Mouse (Mus musculus) embryonic facial prominence, embryonic 12.5 days (tissue): ENCODE data around the gene Cep112. TPM values are rescaled to one million over a fixed set of nuclear protein-coding genes. Genes with fewer than 3 reads are reported as not detected.

Experiments used
- ATAC-seq: fragments of 200-750 bp; cut with Nextera tagmentation; 2 replicates; pipeline ENCODE4 v1.8.0; 2017; ENCODE audit not compliant: insufficient number of reproducible peaks, insufficient read depth, low FRiP score, low TSS enrichment
- H3K27ac ChIP-seq: fragments of 300-500 bp; sonication (generic); 2 replicates; pipeline ENCODE4 v1.5.1; 2016; ENCODE audit warnings: mild to moderate bottlenecking
- H3K27me3 ChIP-seq: fragments of 300-500 bp; sonication (generic); 2 replicates; pipeline ENCODE4 v1.6.1; 2016; ENCODE audit warnings: mild to moderate bottlenecking, moderate library complexity
- H3K36me3 ChIP-seq: fragments of 300-500 bp; sonication (generic); 2 replicates; pipeline ENCODE4 v1.6.1; 2016; ENCODE audit warnings: mild to moderate bottlenecking
- H3K4me1 ChIP-seq: fragments of 300-500 bp; sonication (generic); 2 replicates; pipeline ENCODE4 v1.6.1; 2016
- H3K4me2 ChIP-seq: fragments of 300-500 bp; sonication (generic); replicated peaks from 2 replicates; pipeline ENCODE4 v1.6.1; 2016; ENCODE audit warnings: mild to moderate bottlenecking, moderate library complexity
- H3K4me3 ChIP-seq: fragments of 300-500 bp; sonication (generic); 2 replicates; pipeline ENCODE4 v1.5.1; 2016; ENCODE audit warnings: mild to moderate bottlenecking
- H3K9ac ChIP-seq: fragments of 300-500 bp; sonication (generic); 2 replicates; pipeline ENCODE4 v1.6.1; 2016; ENCODE audit warnings: mild to moderate bottlenecking, moderate library complexity
- H3K9me3 ChIP-seq: fragments of 300-500 bp; sonication (generic); 2 replicates; pipeline ENCODE4 v1.6.1; 2016; ENCODE audit warnings: mild to moderate bottlenecking, moderate library complexity
- WGBS: fragments of 180-500 bp; shearing (Covaris S2); methylation state at CpG from one replicate; pipeline ENCODE4 v1.1.7; 2016; 5-methylcytosine and 5-hydroxymethylcytosine counted together
- polyA plus RNA-seq: library from polyadenylated mRNA; unstranded; fragments of >200 nt; fragmentation: Nextera tagmentation; extraction: Ambion mirVana; gene quantifications from 2 replicates; pipeline ENCODE4 v1.2.1, GENCODE M21; 2016

The Cep112 gene
- polyA plus RNA-seq, 1 experiment from 2014 or later: 13.8 TPM

GRCm38 (mm10) chr11:108889121-108889520 lies 464.1 kb downstream of the Cep112 start:
- ATAC-seq: no peak
- no peak overlapping the region for H3K4me2 ChIP-seq
- H3K9ac ChIP-seq: no peak overlapping the region
- WGBS: 51% methylated on average over 11 of the region's 11 CpGs
- H3K27me3 ChIP-seq: no peaks in the 10 kb centered on the region
- no peaks in the 10 kb centered on the region for H3K9me3 ChIP-seq
- H3K27ac ChIP-seq: no peak overlapping the region; the same call in 1 of the 2 replicates
- peaks cover 39% of the 10 kb centered on the region for H3K4me1 ChIP-seq
- no peak overlapping the region for H3K4me3 ChIP-seq
- no peaks in the 10 kb centered on the region for H3K36me3 ChIP-seq

GRCm38 (mm10) chr11:108890544-108890943 lies 465.6 kb downstream of the Cep112 start:
- Histone ChIP-seq H3K4me3 (peak overlapping the region; percentile 27), H3K9me3 (no peaks in the 10 kb centered on the region), H3K9ac (no peak overlapping the region), H3K4me2 (peak overlapping the region; percentile 57), H3K4me1 (peaks cover 43% of the 10 kb centered on the region), H3K36me3 (no peaks in the 10 kb centered on the region), H3K27me3 (no peaks in the 10 kb centered on the region), H3K27ac (peak overlapping the region; percentile 92)
- ATAC-seq: no peak
- 7% methylated on average over 16 of the region's 16 CpGs for WGBS

- Histone ChIP-seq H3K9ac (peak overlapping the region; percentile 38), H3K27me3 (no peaks in the 10 kb centered on the region), H3K4me1 (peaks cover 43% of the 10 kb centered on the region), H3K4me2 (peak overlapping the region; percentile 57), H3K27ac (peak overlapping the region; percentile 92), H3K9me3 (no peaks in the 10 kb centered on the region), H3K36me3 (no peaks in the 10 kb centered on the region), H3K4me3 (peak overlapping the region; percentile 27)
- 2% methylated on average over 17 of the region's 17 CpGs for WGBS
- peak; percentile 68 for ATAC-seq
Measured at GRCm38 (mm10) chr11:108891111-108891870, 466.3 kb downstream of the Cep112 start.

GRCm38 (mm10) chr11:108891871-108892380 lies 466.9 kb downstream of the Cep112 start:
- 2% methylated on average over 21 of the region's 21 CpGs for WGBS
- Histone ChIP-seq H3K27me3 (no peaks in the 10 kb centered on the region), H3K27ac (peak overlapping the region; percentile 92), H3K4me2 (peak overlapping the region; percentile 57), H3K4me3 (peak overlapping the region; percentile 27), H3K9me3 (no peaks in the 10 kb centered on the region), H3K4me1 (peaks cover 43% of the 10 kb centered on the region), H3K9ac (peak overlapping the region; percentile 38), H3K36me3 (no peaks in the 10 kb centered on the region)
- ATAC-seq: no peak

GRCm38 (mm10) chr11:108892406-108892805 lies 467.4 kb downstream of the Cep112 start:
- H3K27ac ChIP-seq: 0 out of 2 replicates have a peak overlapping the region, but pooled peaks have one; percentile 30
- H3K36me3 ChIP-seq: no peaks in the 10 kb centered on the region
- under 1% methylated on average over 6 of the region's 7 CpGs for WGBS
- no peak overlapping the region for H3K9ac ChIP-seq
- H3K27me3 ChIP-seq: no peaks in the 10 kb centered on the region
- peak overlapping the region; percentile 57 for H3K4me2 ChIP-seq
- no peaks in the 10 kb centered on the region for H3K9me3 ChIP-seq
- ATAC-seq: no peak
- peaks cover 43% of the 10 kb centered on the region for H3K4me1 ChIP-seq
- H3K4me3 ChIP-seq: no peak overlapping the region

- Histone ChIP-seq H3K4me3 (no peak overlapping the region), H3K4me2 (no peak overlapping the region), H3K9me3 (no peaks in the 10 kb centered on the region), H3K4me1 (peaks cover 43% of the 10 kb centered on the region), H3K9ac (no peak overlapping the region), H3K36me3 (no peaks in the 10 kb centered on the region), H3K27ac (no peak overlapping the region), H3K27me3 (no peaks in the 10 kb centered on the region)
- no peak for ATAC-seq
- WGBS: 39% methylated on average over 12 of the region's 12 CpGs
Measured at GRCm38 (mm10) chr11:108893232-108893790, 468.3 kb downstream of the Cep112 start.

GRCm38 (mm10) chr11:108893855-108894510 lies 469.0 kb downstream of the Cep112 start:
- Histone ChIP-seq H3K36me3 (no peaks in the 10 kb centered on the region), H3K27ac (no peak overlapping the region), H3K4me1 (peaks cover 43% of the 10 kb centered on the region), H3K27me3 (no peaks in the 10 kb centered on the region), H3K4me2 (no peak overlapping the region), H3K9ac (no peak overlapping the region), H3K4me3 (no peak overlapping the region), H3K9me3 (no peaks in the 10 kb centered on the region)
- ATAC-seq: no peak
- WGBS: 33% methylated on average over 10 of the region's 10 CpGs

- Histone ChIP-seq H3K9me3 (no peaks in the 10 kb centered on the region), H3K4me2 (no peak overlapping the region), H3K27ac (no peak overlapping the region), H3K4me3 (no peak overlapping the region), H3K4me1 (peaks cover 29% of the 10 kb centered on the region), H3K27me3 (no peaks in the 10 kb centered on the region), H3K9ac (no peak overlapping the region), H3K36me3 (no peaks in the 10 kb centered on the region)
- WGBS: 87% methylated on average over 4 of the region's 4 CpGs
- no peak for ATAC-seq
Measured at GRCm38 (mm10) chr11:108897034-108897433, 472.0 kb downstream of the Cep112 start.

GRCm38 (mm10) chr11:108898063-108898462 lies 473.1 kb downstream of the Cep112 start:
- H3K9me3 ChIP-seq: no peaks in the 10 kb centered on the region
- H3K4me2 ChIP-seq: no peak overlapping the region
- H3K4me3 ChIP-seq: no peak overlapping the region
- H3K27me3 ChIP-seq: no peaks in the 10 kb centered on the region
- no peak for ATAC-seq
- H3K36me3 ChIP-seq: no peaks in the 10 kb centered on the region
- H3K4me1 ChIP-seq: peaks cover 22% of the 10 kb centered on the region
- no peak overlapping the region for H3K9ac ChIP-seq
- 77% methylated on average over 9 of the region's 9 CpGs for WGBS
- H3K27ac ChIP-seq: no peak overlapping the region

GRCm38 (mm10) chr11:108898483-108898882 lies 473.5 kb downstream of the Cep112 start:
- Histone ChIP-seq H3K27me3 (no peaks in the 10 kb centered on the region), H3K4me3 (no peak overlapping the region), H3K9ac (no peak overlapping the region), H3K4me1 (peaks cover 19% of the 10 kb centered on the region), H3K4me2 (no peak overlapping the region), H3K36me3 (no peaks in the 10 kb centered on the region), H3K9me3 (no peaks in the 10 kb centered on the region), H3K27ac (no peak overlapping the region)
- no peak for ATAC-seq
- 84% methylated on average over 6 of the region's 6 CpGs for WGBS

- Histone ChIP-seq H3K9ac (no peak overlapping the region), H3K4me2 (no peak overlapping the region), H3K9me3 (no peaks in the 10 kb centered on the region), H3K27me3 (no peaks in the 10 kb centered on the region), H3K36me3 (no peaks in the 10 kb centered on the region), H3K4me3 (no peak overlapping the region), H3K4me1 (peaks cover 9% of the 10 kb centered on the region), H3K27ac (peak overlapping the region; percentile 54)
- no peak for ATAC-seq
- WGBS: 70% methylated on average over 9 of the region's 10 CpGs
Measured at GRCm38 (mm10) chr11:108900718-108901488, 475.9 kb downstream of the Cep112 start.
